Mouse (Mus musculus): ENCODE data around the gene Xrcc3. TPM values are rescaled to one million over a fixed set of nuclear protein-coding genes. Genes with fewer than 3 reads are reported as not detected.

Gene Xrcc3
- polyA plus RNA-seq, 1 experiment from 2014 or later = 8.4 TPM

DNA sequence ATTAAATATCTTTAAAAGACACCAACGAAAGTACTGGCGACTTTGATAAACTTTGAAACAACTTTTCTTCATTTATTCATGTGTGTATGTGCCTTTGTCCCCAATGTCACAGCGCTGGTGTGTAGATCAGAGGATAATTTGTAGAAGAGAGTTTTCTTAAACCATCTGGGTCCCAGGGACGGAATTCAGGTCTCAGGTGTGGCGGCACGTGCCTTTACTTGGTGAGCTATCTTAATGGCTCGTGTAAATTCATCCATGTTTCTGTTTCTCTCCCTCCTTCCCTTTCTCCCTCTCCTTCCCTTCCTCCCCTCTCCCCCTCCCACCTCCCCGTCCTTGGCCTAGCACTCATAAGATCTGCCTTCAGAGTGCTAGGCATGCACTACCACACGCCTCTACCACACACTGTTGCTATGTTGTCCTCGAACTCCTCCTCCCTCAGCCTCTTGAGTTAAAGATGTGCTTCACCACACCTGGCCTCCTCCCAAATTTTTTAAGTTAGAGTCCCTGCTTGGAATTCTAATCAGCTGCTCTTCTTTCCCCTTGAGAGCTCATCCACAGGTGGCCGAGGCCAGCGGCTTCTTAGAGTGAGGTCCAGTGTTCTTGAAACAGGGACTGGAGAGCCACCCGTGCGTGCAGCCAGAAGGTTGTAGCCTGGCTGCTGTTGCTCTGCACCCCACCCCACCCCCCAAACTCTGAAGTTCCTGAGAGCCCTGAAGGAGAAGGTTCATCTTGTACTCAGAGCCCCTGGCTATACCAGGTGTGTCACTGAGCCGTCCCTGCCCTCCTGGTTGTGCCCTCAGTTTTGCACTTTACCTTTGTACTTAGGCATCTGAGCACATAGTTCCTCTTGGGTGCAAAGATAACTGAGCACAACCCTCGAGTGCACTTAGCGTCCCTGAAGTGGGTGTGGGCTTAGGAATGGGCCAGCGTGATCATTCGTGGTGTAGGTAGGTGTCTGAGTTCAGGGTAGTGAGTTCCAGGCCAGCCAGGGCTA is 1.4 kb upstream of the Xrcc3 start:
- Histone ChIP-seq H3K4me3 (peak overlapping the region; percentile 90), H3K4me1 (peaks cover 50% of the 10 kb centered on the region), H3K27ac (no peak overlapping the region; the same call in 1 of the 2 replicates), H3K9ac (peak overlapping the region; percentile 89), H3K36me3 (0 out of 2 replicates have a peak, but pooled peaks cover 7% of the 10 kb centered on the region), H3K27me3 (no peaks in the 10 kb centered on the region), H3K4me2 (peak overlapping the region; percentile 76), H3K9me3 (no peaks in the 10 kb centered on the region)
- no peak for ATAC-seq (ENCODE audit: insufficient number of reproducible peaks, insufficient read depth, low FRiP score, low TSS enrichment, low read depth)
- 25% methylated on average over 19 of the region's 19 CpGs for WGBS

GRCm38 (mm10) chr12:111813111-111813765 is 435 bp downstream of the Xrcc3 start:
- 3% methylated on average over 27 of the region's 27 CpGs for WGBS

DNA sequence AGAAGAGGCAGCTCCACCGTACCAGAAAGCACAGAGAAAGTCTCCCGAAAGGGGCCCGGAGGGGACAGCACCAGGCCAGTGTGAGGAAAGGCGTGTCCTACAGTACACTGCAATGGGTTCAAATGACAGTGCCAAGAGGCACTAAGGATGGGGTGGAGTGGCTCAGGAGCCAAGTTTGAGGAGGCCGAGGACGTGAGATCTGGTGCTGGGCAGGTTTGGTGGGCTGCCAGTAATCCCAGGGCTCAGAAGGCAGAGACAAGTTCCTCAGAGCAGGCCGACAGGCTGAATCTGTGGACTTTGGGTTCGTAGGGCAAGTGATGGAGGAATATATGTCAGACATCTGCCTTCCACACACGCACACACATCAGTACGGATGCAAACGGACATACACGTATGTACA is 1.1 kb downstream of the Xrcc3 start:
- Histone ChIP-seq H3K4me2 (peak overlapping the region; percentile 80), H3K4me1 (peaks cover 53% of the 10 kb centered on the region), H3K9ac (peak overlapping the region; percentile 79), H3K36me3 (peaks cover 18% of the 10 kb centered on the region), H3K27me3 (no peaks in the 10 kb centered on the region), H3K4me3 (peak overlapping the region; percentile 90), H3K9me3 (no peaks in the 10 kb centered on the region), H3K27ac (no peak overlapping the region)
- 64% methylated on average over 12 of the region's 12 CpGs for WGBS
- ATAC-seq (ENCODE audit: insufficient number of reproducible peaks, insufficient read depth, low FRiP score, low TSS enrichment, low read depth) = no peak

More at GRCm38 (mm10) chr12:111813111-111813765, 435 bp downstream of the Xrcc3 start:
- Histone ChIP-seq H3K9ac (peak overlapping the region; percentile 79), H3K4me2 (peak overlapping the region; percentile 80), H3K36me3 (peaks cover 14% of the 10 kb centered on the region), H3K4me3 (peak overlapping the region; percentile 90), H3K27me3 (no peaks in the 10 kb centered on the region), H3K4me1 (peaks cover 53% of the 10 kb centered on the region), H3K9me3 (no peaks in the 10 kb centered on the region), H3K27ac (peak overlapping the region; percentile 44; the same call in 1 of the 2 replicates)
- no peak for ATAC-seq (ENCODE audit: insufficient number of reproducible peaks, insufficient read depth, low FRiP score, low TSS enrichment, low read depth)

DNA sequence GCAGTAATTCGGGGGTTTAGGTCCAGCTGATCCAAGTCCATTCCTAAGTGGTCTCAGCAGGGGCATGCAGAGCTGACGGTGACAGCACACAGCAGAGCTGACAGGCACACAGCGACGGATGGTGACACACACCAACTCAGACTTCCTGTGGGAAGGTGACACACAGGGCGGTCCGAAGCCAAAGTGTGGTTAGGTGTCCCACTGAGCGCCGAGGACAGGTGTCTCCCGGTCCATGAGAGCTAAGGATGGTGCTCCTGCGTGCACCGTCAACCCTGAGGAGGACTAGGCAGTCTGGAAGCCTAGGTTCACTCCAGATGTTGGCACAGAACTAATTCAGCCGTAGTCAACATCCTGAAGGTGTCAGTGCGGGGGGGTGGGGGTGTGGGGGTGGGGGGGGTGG is 1.6 kb downstream of the Xrcc3 start:
- 86% methylated on average over 13 of the region's 13 CpGs for WGBS
- H3K27me3 ChIP-seq = no peaks in the 10 kb centered on the region
- no peaks in the 10 kb centered on the region for H3K9me3 ChIP-seq
- peaks cover 52% of the 10 kb centered on the region for H3K4me1 ChIP-seq
- no peak overlapping the region for H3K9ac ChIP-seq
- no peak overlapping the region for H3K4me2 ChIP-seq
- H3K27ac ChIP-seq = no peak overlapping the region
- no peak for ATAC-seq (ENCODE audit: insufficient number of reproducible peaks, insufficient read depth, low FRiP score, low TSS enrichment, low read depth)
- H3K4me3 ChIP-seq = no peak overlapping the region
- H3K36me3 ChIP-seq = peaks cover 24% of the 10 kb centered on the region

DNA sequence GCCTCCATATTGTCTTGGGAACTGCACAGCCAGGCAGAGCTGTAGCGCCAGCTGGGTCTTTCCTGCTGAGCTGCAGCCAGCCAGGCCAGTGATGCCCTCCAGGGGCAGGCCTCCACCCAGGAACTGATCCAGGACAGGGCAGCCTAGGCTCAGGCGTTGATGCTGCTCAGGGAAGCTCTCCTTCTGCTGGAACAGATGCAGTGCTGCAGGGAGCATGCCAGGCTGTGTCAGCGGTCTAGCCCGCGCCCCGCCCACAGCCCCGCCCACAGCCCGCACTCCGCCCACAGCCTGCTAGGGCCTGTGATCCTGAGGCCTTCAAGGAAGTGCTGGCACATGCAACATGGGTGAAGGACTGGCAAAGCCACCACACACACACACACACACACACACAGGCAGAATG is 3.9 kb downstream of the Xrcc3 start:
- no peak overlapping the region for H3K4me3 ChIP-seq
- H3K27ac ChIP-seq = peak overlapping the region; percentile 48
- 3% methylated on average over 9 of the region's 9 CpGs for WGBS
- H3K4me1 ChIP-seq = peaks cover 29% of the 10 kb centered on the region
- peak overlapping the region; percentile 61 for H3K9ac ChIP-seq
- ATAC-seq (ENCODE audit: insufficient number of reproducible peaks, insufficient read depth, low FRiP score, low TSS enrichment, low read depth) = peak; percentile 39
- peaks cover 45% of the 10 kb centered on the region for H3K36me3 ChIP-seq
- peak overlapping the region; percentile 33 for H3K4me2 ChIP-seq
- no peaks in the 10 kb centered on the region for H3K27me3 ChIP-seq
- H3K9me3 ChIP-seq = no peaks in the 10 kb centered on the region

DNA sequence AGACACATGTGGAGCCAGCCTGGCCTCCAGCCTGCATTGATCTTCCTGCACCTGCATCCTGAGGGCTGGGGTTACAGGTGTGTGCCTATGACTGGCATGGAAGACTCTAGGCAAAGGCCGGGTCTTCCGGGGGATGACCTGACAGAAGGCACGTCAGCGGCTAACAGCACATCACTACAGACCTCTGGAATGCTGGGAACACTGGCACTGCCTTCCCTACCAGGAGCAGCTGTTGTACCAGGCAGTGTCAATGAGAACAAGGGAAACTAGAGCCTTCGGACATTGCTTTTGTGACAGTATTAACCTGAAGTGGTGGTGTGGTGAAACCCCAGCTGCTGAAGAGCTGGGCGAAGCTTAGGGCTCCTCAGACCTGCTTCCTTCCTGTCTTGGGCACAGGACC is 4.9 kb downstream of the Xrcc3 start:
- 93% methylated on average over 6 of the region's 6 CpGs for whole genome bisulfite sequencing
- H3K27ac ChIP-seq = no peak overlapping the region
- H3K36me3 ChIP-seq = peaks cover 54% of the 10 kb centered on the region
- peaks cover 27% of the 10 kb centered on the region for H3K4me1 ChIP-seq
- H3K4me2 ChIP-seq = no peak overlapping the region
- no peak overlapping the region for H3K4me3 ChIP-seq
- ATAC-seq (ENCODE audit: insufficient number of reproducible peaks, insufficient read depth, low FRiP score, low TSS enrichment, low read depth) = no peak
- H3K9me3 ChIP-seq = no peaks in the 10 kb centered on the region
- no peaks in the 10 kb centered on the region for H3K27me3 ChIP-seq
- H3K9ac ChIP-seq = 0 out of 2 replicates have a peak overlapping the region, but pooled peaks have one; percentile 61

DNA sequence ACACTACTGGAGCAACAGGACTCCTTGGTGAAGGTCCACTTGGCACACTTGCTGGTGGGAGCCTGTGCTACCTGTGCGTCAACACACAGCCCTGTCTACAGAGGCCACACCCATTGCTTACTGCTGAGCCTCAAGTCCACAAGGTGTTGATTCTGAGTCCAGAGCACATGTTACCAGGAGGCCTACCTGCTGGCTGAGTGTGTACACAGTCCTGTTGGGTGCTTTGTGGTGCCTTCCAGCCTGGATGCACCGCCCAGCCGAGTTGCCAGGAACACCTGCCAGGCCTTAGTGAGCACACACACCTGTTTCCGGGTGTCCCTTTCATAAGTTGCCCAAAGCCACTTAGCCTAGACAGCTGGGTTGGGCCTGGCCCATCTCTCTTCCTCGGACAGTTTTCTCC is 10.1 kb downstream of the Xrcc3 start:
- no peak for ATAC-seq (ENCODE audit: insufficient number of reproducible peaks, insufficient read depth, low FRiP score, low TSS enrichment, low read depth)
- 86% methylated on average over 5 of the region's 5 CpGs for WGBS
- no peaks in the 10 kb centered on the region for H3K4me1 ChIP-seq
- H3K9me3 ChIP-seq = no peaks in the 10 kb centered on the region
- H3K4me3 ChIP-seq = no peak overlapping the region
- H3K27ac ChIP-seq = no peak overlapping the region
- H3K36me3 ChIP-seq = peaks cover 93% of the 10 kb centered on the region
- no peak overlapping the region for H3K9ac ChIP-seq
- no peak overlapping the region for H3K4me2 ChIP-seq
- H3K27me3 ChIP-seq = no peaks in the 10 kb centered on the region

DNA sequence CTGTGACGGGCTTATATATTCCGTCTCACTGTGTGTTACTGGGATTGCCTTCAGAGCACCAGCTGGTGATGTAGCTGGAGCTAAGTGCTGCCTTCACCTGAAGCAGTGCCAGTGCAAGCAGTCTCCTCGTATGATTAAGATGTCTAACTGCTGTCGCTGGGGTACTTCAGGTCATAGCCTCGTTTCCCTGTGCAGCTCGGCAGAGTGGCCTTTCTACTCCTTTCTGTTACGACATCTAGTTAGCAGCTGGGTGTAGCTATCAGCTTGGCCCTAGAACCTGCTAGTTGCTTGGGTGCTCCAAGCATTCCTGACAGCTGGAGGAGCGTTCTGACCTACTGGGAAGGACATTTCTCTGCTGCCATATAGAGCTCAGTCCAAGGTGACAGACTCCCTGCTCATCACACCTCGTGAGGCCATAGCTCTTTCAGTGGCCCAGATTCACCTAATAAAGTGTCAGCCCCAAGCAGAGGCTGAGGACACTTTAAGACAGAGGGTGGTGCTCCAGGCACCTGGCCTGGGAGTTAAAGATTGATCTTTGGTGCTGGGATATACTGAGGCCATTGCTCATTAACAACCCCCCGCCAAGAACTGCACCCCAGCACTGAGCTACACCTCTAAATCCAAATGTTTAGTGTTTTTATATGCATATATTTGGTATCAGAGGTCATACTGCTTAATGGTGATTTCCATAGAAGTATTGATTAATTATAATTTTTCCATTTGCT is 13.1 kb downstream of the Xrcc3 start:
- no peaks in the 10 kb centered on the region for H3K4me1 ChIP-seq
- no peak for ATAC-seq (ENCODE audit: insufficient number of reproducible peaks, insufficient read depth, low FRiP score, low TSS enrichment, low read depth)
- no peak overlapping the region for H3K4me2 ChIP-seq
- H3K27ac ChIP-seq = no peak overlapping the region
- H3K9me3 ChIP-seq = no peaks in the 10 kb centered on the region
- no peak overlapping the region for H3K4me3 ChIP-seq
- peaks cover 93% of the 10 kb centered on the region for H3K36me3 ChIP-seq
- WGBS = 86% methylated on average over 10 of the region's 10 CpGs
- H3K27me3 ChIP-seq = no peaks in the 10 kb centered on the region
- no peak overlapping the region for H3K9ac ChIP-seq

DNA sequence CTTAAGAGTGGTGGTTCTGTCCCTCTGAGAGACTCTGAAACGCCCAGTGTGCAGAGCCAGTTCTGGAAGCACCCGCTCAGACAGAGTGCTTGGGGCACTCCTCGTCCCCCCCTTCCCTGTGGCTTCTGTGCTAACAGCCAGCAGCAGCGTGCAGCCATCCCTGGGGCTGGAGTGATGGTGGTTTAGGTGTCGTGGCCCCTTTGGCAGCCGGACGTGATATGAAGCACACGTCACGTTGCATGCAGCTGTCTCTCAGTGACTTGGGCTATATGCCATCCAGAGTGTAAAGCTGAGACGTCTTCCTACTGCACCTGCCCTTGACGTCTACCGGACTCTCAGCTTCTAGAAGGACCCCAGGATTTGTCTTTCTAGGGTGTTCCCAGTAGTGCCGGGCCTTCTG is 15.2 kb downstream of the Xrcc3 start:
- Histone ChIP-seq H3K36me3 (peaks cover 94% of the 10 kb centered on the region), H3K27me3 (no peaks in the 10 kb centered on the region), H3K27ac (no peak overlapping the region), H3K4me3 (no peak overlapping the region), H3K4me2 (no peak overlapping the region), H3K9ac (no peak overlapping the region), H3K4me1 (no peaks in the 10 kb centered on the region), H3K9me3 (no peaks in the 10 kb centered on the region)
- no peak for ATAC-seq (ENCODE audit: insufficient number of reproducible peaks, insufficient read depth, low FRiP score, low TSS enrichment, low read depth)
- WGBS = 96% methylated on average over 13 of the region's 13 CpGs

GRCm38 (mm10) chr12:111797251-111797650 is 16.4 kb downstream of the Xrcc3 start:
- H3K4me1 ChIP-seq = no peaks in the 10 kb centered on the region
- no peak overlapping the region for H3K9ac ChIP-seq
- no peak overlapping the region for H3K27ac ChIP-seq
- no peaks in the 10 kb centered on the region for H3K9me3 ChIP-seq
- no peaks in the 10 kb centered on the region for H3K27me3 ChIP-seq
- no peak overlapping the region for H3K4me3 ChIP-seq
- ATAC-seq (ENCODE audit: insufficient number of reproducible peaks, insufficient read depth, low FRiP score, low TSS enrichment, low read depth) = no peak
- H3K36me3 ChIP-seq = peaks cover 94% of the 10 kb centered on the region
- H3K4me2 ChIP-seq = no peak overlapping the region
- WGBS = 80% methylated on average over 8 of the region's 8 CpGs

GRCm38 (mm10) chr12:111795180-111795895 is 18.3 kb downstream of the Xrcc3 start:
- Histone ChIP-seq H3K4me2 (no peak overlapping the region), H3K36me3 (peaks cover 94% of the 10 kb centered on the region), H3K4me1 (no peaks in the 10 kb centered on the region), H3K9ac (no peak overlapping the region), H3K9me3 (no peaks in the 10 kb centered on the region), H3K27me3 (no peaks in the 10 kb centered on the region), H3K4me3 (no peak overlapping the region), H3K27ac (no peak overlapping the region)
- no peak for ATAC-seq (ENCODE audit: insufficient number of reproducible peaks, insufficient read depth, low FRiP score, low TSS enrichment, low read depth)
- 91% methylated on average over 28 of the region's 28 CpGs for WGBS
